Mouse (Mus musculus) CH12.LX (cell line): Measurements from ENCODE around the gene Ica1. TPM values are rescaled to one million over a fixed set of nuclear protein-coding genes. Genes with fewer than 3 reads are reported as not detected.

Experiments
- DNase-seq: peaks from one replicate; pipeline ENCODE4 v3.0.0-alpha.2; 2013; ENCODE audit errors: extremely low read depth
- H3K27ac ChIP-seq: 2 replicates; pipeline ENCODE4 v1.5.1; 2012; ENCODE audit warnings: low read depth, mild to moderate bottlenecking, control low read depth, moderate library complexity; ENCODE audit not compliant: insufficient read depth
- H3K27me3 ChIP-seq: replicated peaks from 2 replicates; pipeline ENCODE3; 2012; ENCODE audit warnings: inconsistent platforms
- H3K36me3 ChIP-seq, 2 experiments: replicated peaks in 1 of 2; 2 replicates each; pipeline versions ENCODE3 to v1.6.1; 2012; ENCODE audit warnings: inconsistent platforms in 1 of 2, low read length in 1 of 2, mild to moderate bottlenecking in 1 of 2, mixed read lengths in 1 of 2, moderate library complexity in 1 of 2; ENCODE audit not compliant: control insufficient read depth in 1 of 2, insufficient read depth in 1 of 2
- H3K4me1 ChIP-seq, 2 experiments: 2 replicates each; pipeline ENCODE4 v1.6.1; 2012; ENCODE audit warnings: inconsistent platforms in 1 of 2, moderate library complexity in 1 of 2; ENCODE audit not compliant: insufficient read depth in 2 of 2, control insufficient read depth in 1 of 2
- H3K4me2 ChIP-seq: 2 replicates; pipeline ENCODE4 v1.6.1; 2012; ENCODE audit warnings: low read depth, mild to moderate bottlenecking, control low read depth; ENCODE audit not compliant: poor library complexity, insufficient read depth, severe bottlenecking
- H3K4me3 ChIP-seq, 3 experiments: fragments of 150-350 bp in 1 of 3; sonication (generic) in 1 of 3; replicated peaks in 1 of 3; 2 replicates each; pipeline versions ENCODE3 to v1.5.1; 2011 to 2012; ENCODE audit warnings: low read depth in 2 of 3, low read length in 2 of 3, mild to moderate bottlenecking in 2 of 3, moderate library complexity in 2 of 3, control low read depth in 1 of 3, improper control_type of control experiment in 1 of 3, inconsistent platforms in 1 of 3, mixed read lengths in 1 of 3; ENCODE audit not compliant: poor library complexity in 1 of 3
- H3K79me2 ChIP-seq: replicated peaks from 2 replicates; pipeline ENCODE4 v1.6.1; 2012; ENCODE audit warnings: mild to moderate bottlenecking, moderate library complexity; ENCODE audit not compliant: control insufficient read depth, poor library complexity, insufficient read depth, severe bottlenecking; ENCODE audit errors: extremely low read depth
- H3K9ac ChIP-seq: 2 replicates; pipeline ENCODE4 v1.6.1; 2012; ENCODE audit warnings: low read depth, mild to moderate bottlenecking, control low read depth, moderate library complexity; ENCODE audit not compliant: insufficient read depth
- H3K9me3 ChIP-seq: replicated peaks from 2 replicates; pipeline ENCODE3; 2012; ENCODE audit warnings: low read length, inconsistent platforms, mixed read lengths
- BHLHE40 ChIP-seq: IDR thresholded peaks from 2 replicates; pipeline ENCODE4 v1.6.1; 2011; ENCODE audit warnings: mild to moderate bottlenecking, low read depth, low read length, improper control_type of control experiment
- CHD1 ChIP-seq: IDR thresholded peaks from 2 replicates; pipeline ENCODE4 v1.6.1; 2012; ENCODE audit warnings: low read depth, low read length, improper control_type of control experiment, inconsistent platforms
- CHD2 ChIP-seq: IDR thresholded peaks from 2 replicates; pipeline ENCODE4 v1.6.1; 2011; ENCODE audit warnings: low read length, improper control_type of control experiment
- CTCF ChIP-seq, 2 experiments: IDR thresholded peaks in 1 of 2; conservative IDR thresholded peaks in 1 of 2; 2 replicates each; pipeline ENCODE4 v1.5.1; 2011 to 2012; ENCODE audit warnings: low read depth in 2 of 2, low read length in 2 of 2, improper control_type of control experiment in 1 of 2, inconsistent platforms in 1 of 2, mild to moderate bottlenecking in 1 of 2, moderate library complexity in 1 of 2
- E2F4 ChIP-seq: IDR thresholded peaks from 2 replicates; pipeline ENCODE4 v1.6.1; 2011; ENCODE audit warnings: low read depth, low read length, improper control_type of control experiment; ENCODE audit not compliant: insufficient replicate concordance
- ELF1 ChIP-seq: IDR thresholded peaks from 2 replicates; pipeline ENCODE4 v1.6.1; 2014; ENCODE audit warnings: low read depth, mild to moderate bottlenecking, inconsistent platforms, low read length, improper control_type of control experiment
- EP300 ChIP-seq: IDR thresholded peaks from 2 replicates; pipeline ENCODE4 v1.6.1; 2011; ENCODE audit warnings: low read length, improper control_type of control experiment
- ETS1 ChIP-seq: conservative IDR thresholded peaks from 2 replicates; pipeline ENCODE4 v1.6.1; 2012; ENCODE audit warnings: low read depth, mild to moderate bottlenecking, inconsistent platforms, low read length, improper control_type of control experiment, moderate library complexity
- GABPA ChIP-seq: IDR thresholded peaks from 2 replicates; pipeline ENCODE4 v1.6.1; 2012; ENCODE audit warnings: low read depth, low read length, improper control_type of control experiment, inconsistent platforms; ENCODE audit not compliant: insufficient replicate concordance
- HCFC1 ChIP-seq: IDR thresholded peaks from 2 replicates; pipeline ENCODE4 v1.6.1; 2012; ENCODE audit warnings: low read depth, mild to moderate bottlenecking, inconsistent platforms, low read length, improper control_type of control experiment
- IRF4 ChIP-seq: IDR thresholded peaks from 2 replicates; pipeline ENCODE4 v1.6.1; 2014; ENCODE audit warnings: low read depth, mild to moderate bottlenecking, inconsistent platforms, low read length, improper control_type of control experiment
- JUN ChIP-seq: IDR thresholded peaks from 2 replicates; pipeline ENCODE4 v1.6.1; 2011; ENCODE audit warnings: low read depth, mild to moderate bottlenecking, low read length, improper control_type of control experiment, moderate library complexity; ENCODE audit not compliant: insufficient read depth
- JUND ChIP-seq: conservative IDR thresholded peaks from 2 replicates; pipeline ENCODE4 v1.6.1; 2011; ENCODE audit warnings: low read depth, low read length, improper control_type of control experiment
- KAT2A ChIP-seq: IDR thresholded peaks from 2 replicates; pipeline ENCODE4 v1.6.1; 2012; ENCODE audit warnings: low read length, improper control_type of control experiment, inconsistent platforms; ENCODE audit not compliant: insufficient replicate concordance
- MAX ChIP-seq: IDR thresholded peaks from 2 replicates; pipeline ENCODE4 v1.6.1; 2011; ENCODE audit warnings: low read length, improper control_type of control experiment
- MAZ ChIP-seq: IDR thresholded peaks from 2 replicates; pipeline ENCODE4 v1.6.1; 2012; ENCODE audit warnings: low read depth, mild to moderate bottlenecking, inconsistent platforms, low read length, improper control_type of control experiment, moderate library complexity
- MEF2A ChIP-seq: IDR thresholded peaks from 2 replicates; pipeline ENCODE4 v1.6.1; 2014; ENCODE audit warnings: low read depth, mild to moderate bottlenecking, inconsistent platforms, low read length, improper control_type of control experiment, borderline replicate concordance
- MXI1 ChIP-seq: IDR thresholded peaks from 2 replicates; pipeline ENCODE4 v1.6.1; 2011; ENCODE audit warnings: mild to moderate bottlenecking, low read depth, low read length, improper control_type of control experiment
- MYC ChIP-seq: IDR thresholded peaks from 2 replicates; pipeline ENCODE4 v1.6.1; 2011; ENCODE audit warnings: low read depth, mild to moderate bottlenecking, improper control_type of control experiment, low read length
- NELFE ChIP-seq: IDR thresholded peaks from 2 replicates; pipeline ENCODE4 v1.6.1; 2011; ENCODE audit warnings: low read depth, low read length, improper control_type of control experiment
- PAX5 ChIP-seq: IDR thresholded peaks from 2 replicates; pipeline ENCODE4 v1.6.1; 2012; ENCODE audit warnings: low read length, inconsistent platforms, mixed read lengths
- POLR2A ChIP-seq: IDR thresholded peaks from 2 replicates; pipeline ENCODE4 v1.6.1; 2011; ENCODE audit warnings: low read depth, mild to moderate bottlenecking, improper control_type of control experiment, low read length
- RAD21 ChIP-seq: IDR thresholded peaks from 2 replicates; pipeline ENCODE4 v1.6.1; 2011; ENCODE audit warnings: low read depth, mild to moderate bottlenecking, low read length, improper control_type of control experiment, moderate library complexity
- SIN3A ChIP-seq: IDR thresholded peaks from 2 replicates; pipeline ENCODE4 v1.6.1; 2012; ENCODE audit warnings: low read length, improper control_type of control experiment, inconsistent platforms
- SMC3 ChIP-seq: IDR thresholded peaks from 2 replicates; pipeline ENCODE4 v1.6.1; 2011; ENCODE audit warnings: low read depth, low read length, improper control_type of control experiment
- TBP ChIP-seq: conservative IDR thresholded peaks from 2 replicates; pipeline ENCODE4 v1.6.1; 2011; ENCODE audit warnings: low read depth, low read length, improper control_type of control experiment
- TCF12 ChIP-seq: IDR thresholded peaks from 2 replicates; pipeline ENCODE4 v1.6.1; 2014; ENCODE audit warnings: low read depth, mild to moderate bottlenecking, inconsistent platforms, low read length, improper control_type of control experiment
- UBTF ChIP-seq: IDR thresholded peaks from 2 replicates; pipeline ENCODE4 v1.6.1; 2012; ENCODE audit warnings: low read depth, mild to moderate bottlenecking, inconsistent platforms, low read length, improper control_type of control experiment, moderate library complexity
- ZC3H11A ChIP-seq: IDR thresholded peaks from 2 replicates; pipeline ENCODE4 v1.6.1; 2012; ENCODE audit warnings: low read depth, mild to moderate bottlenecking, inconsistent platforms, low read length, improper control_type of control experiment
- ZMIZ1 ChIP-seq: IDR thresholded peaks from 2 replicates; pipeline ENCODE4 v1.6.1; 2012; ENCODE audit warnings: low read depth, mild to moderate bottlenecking, inconsistent platforms, low read length, improper control_type of control experiment
- dilution Hi-C: fragments of 300-500 bp; cut with MboI; formaldehyde crosslinking; loops from 2 replicates; pipeline ENCODE4 v1.14.3; 2020; ENCODE audit warnings: low sequenced_read_pairs; ENCODE audit not compliant: extremely low pct_unique_long_range_greater_than_20kb, extremely low pct_ligation_motif_present
- in situ Hi-C: fragments of 300-500 bp; cut with MboI; formaldehyde crosslinking; loops from 3 replicates; pipeline ENCODE4 v1.14.3; 2019; ENCODE audit warnings: low sequenced_read_pairs, low pct_ligation_motif_present, low pct_unique_long_range_greater_than_20kb, mixed read lengths
- polyA plus RNA-seq: library from polyadenylated mRNA; unstranded; fragments of >175 nt; gene quantifications from 2 replicates; pipeline ENCODE4 v1.2.1, GENCODE M21; 2012; ENCODE audit warnings: low read depth; ENCODE audit not compliant: insufficient read length
- total RNA-seq, 2 experiments: library from RNA; depleted of rRNA; stranded (reverse); fragments of 300-350 nt in 1 of 2; fragments of >200 nt in 1 of 2; gene quantifications; 2 replicates each; pipeline ENCODE4 v1.2.3; 2012 to 2014

Gene Ica1
- total and polyA plus RNA-seq, 3 experiments = 0.59 TPM; not detected in 2

- H3K9ac ChIP-seq = no peak overlapping the region
- H3K27me3 ChIP-seq = no peaks in the 10 kb centered on the region
- H3K9me3 ChIP-seq = no peaks in the 10 kb centered on the region
- no peak for DNase-seq
- H3K4me2 ChIP-seq = no peak overlapping the region
- no peak overlapping the region for H3K27ac ChIP-seq
- in situ Hi-C loops = no loop called here
- H3K36me3 ChIP-seq = no peaks in the 10 kb centered on the region
- dilution Hi-C loops = no loop called here
- no peaks in the 10 kb centered on the region for H3K4me1 ChIP-seq
- H3K79me2 ChIP-seq = no peaks in the 10 kb centered on the region
- TF ChIP-seq GABPA = no peak
- no peak for TF ChIP-seq CHD1
- no peak for TF ChIP-seq ZMIZ1
- TF ChIP-seq POLR2A = no peak
- TF ChIP-seq RAD21 = no peak
- no peak for TF ChIP-seq PAX5
- no peak for TF ChIP-seq TBP
- no peak for TF ChIP-seq NELFE
- no peak for TF ChIP-seq CHD2
- no peak for TF ChIP-seq EP300
- no peak for TF ChIP-seq TCF12
- TF ChIP-seq IRF4 = no peak
- no peak for TF ChIP-seq MXI1
- TF ChIP-seq HCFC1 = no peak
- TF ChIP-seq UBTF = no peak
- no peak for TF ChIP-seq JUND
- TF ChIP-seq MEF2A = no peak
- TF ChIP-seq JUN = no peak
- no peak for TF ChIP-seq BHLHE40
- TF ChIP-seq MAX = no peak
- H3K4me3 ChIP-seq = no peak overlapping the region
These were observed 22.5 kb downstream of the Ica1 start for GRCm38 (mm10) chr6:8755760-8756276.

GRCm38 (mm10) chr6:8754486-8754885, 23.8 kb downstream of the Ica1 start:
- no peak overlapping the region for H3K4me2 ChIP-seq
- no peaks in the 10 kb centered on the region for H3K79me2 ChIP-seq
- dilution Hi-C loops = no loop called here
- no peaks in the 10 kb centered on the region for H3K27me3 ChIP-seq
- no peaks in the 10 kb centered on the region for H3K4me1 ChIP-seq
- H3K27ac ChIP-seq = no peak overlapping the region
- TF ChIP-seq MEF2A (no peak), PAX5 (no peak), CTCF (conservative IDR thresholded peaks at IDR 0.05 in 1 of 2, IDR thresholded peaks at IDR 0.05 in 1 of 2; ENCODE audit: low read depth in 2 of 2, low read length in 2 of 2) (no peak), E2F4 (no peak), ELF1 (no peak), MAZ (no peak), ETS1 (no peak), BHLHE40 (no peak), CHD1 (no peak), EP300 (no peak), IRF4 (no peak), MAX (no peak), TCF12 (no peak), MYC (no peak), KAT2A (no peak), SMC3 (no peak), SIN3A (no peak), ZC3H11A (no peak), JUND (no peak), TBP (no peak)
- no peak overlapping the region for H3K4me3 ChIP-seq
- no peaks in the 10 kb centered on the region for H3K9me3 ChIP-seq
- no peaks in the 10 kb centered on the region for H3K36me3 ChIP-seq
- in situ Hi-C loops = no loop called here
- DNase-seq = no peak
- H3K9ac ChIP-seq = no peak overlapping the region
